Mouse (Mus musculus): Measurements from ENCODE around the gene Lman1l.

- TF ChIP-seq EP300 (IDR thresholded peaks at IDR 0.05; ENCODE audit: insufficient read depth, low read depth, low read length), result no peak
- TF ChIP-seq CTCF (IDR thresholded peaks at IDR 0.05; ENCODE audit: low read depth, low read length), result no peak
These were observed 5.8 kb downstream of the Lman1l start for GRCm38 (mm10) chr9:57614786-57615185.
